Mouse (Mus musculus): ENCODE results near the gene Ap2a2. TPM values are rescaled to one million over a fixed set of nuclear protein-coding genes. Genes with fewer than 3 reads are reported as not detected.

The Ap2a2 gene
- polyA plus RNA-seq, 1 experiment = not detected

GRCm38 (mm10) chr7:141577801-141578200, 15.8 kb downstream of the Ap2a2 start:
- TF ChIP-seq GATA1 (IDR thresholded peaks at IDR 0.05; ENCODE audit: low read length) = no peak

GRCm38 (mm10) chr7:141578511-141578910, 16.5 kb downstream of the Ap2a2 start:
- no peak for TF ChIP-seq GATA1 (IDR thresholded peaks at IDR 0.05; ENCODE audit: low read length)

GRCm38 (mm10) chr7:141578943-141579342, 17.0 kb downstream of the Ap2a2 start:
- no peak for TF ChIP-seq GATA1 (IDR thresholded peaks at IDR 0.05; ENCODE audit: low read length)

GRCm38 (mm10) chr7:141581323-141581722, 19.4 kb downstream of the Ap2a2 start:
- TF ChIP-seq GATA1 (IDR thresholded peaks at IDR 0.05; ENCODE audit: low read length) = no peak

GRCm38 (mm10) chr7:141584048-141584841, 22.3 kb downstream of the Ap2a2 start:
- no peak for TF ChIP-seq GATA1 (IDR thresholded peaks at IDR 0.05; ENCODE audit: low read length)

- no peak for TF ChIP-seq GATA1 (IDR thresholded peaks at IDR 0.05; ENCODE audit: low read length)
Measured at GRCm38 (mm10) chr7:141585288-141585687, 23.3 kb downstream of the Ap2a2 start.

GRCm38 (mm10) chr7:141585881-141586280, 23.9 kb downstream of the Ap2a2 start:
- no peak for TF ChIP-seq GATA1 (IDR thresholded peaks at IDR 0.05; ENCODE audit: low read length)

GRCm38 (mm10) chr7:141588890-141589289, 26.9 kb downstream of the Ap2a2 start:
- no peak for TF ChIP-seq GATA1 (IDR thresholded peaks at IDR 0.05; ENCODE audit: low read length)

- no peak for TF ChIP-seq GATA1 (IDR thresholded peaks at IDR 0.05; ENCODE audit: low read length)
Measured at GRCm38 (mm10) chr7:141590959-141591358, 29.0 kb downstream of the Ap2a2 start.

GRCm38 (mm10) chr7:141592096-141592495, 30.1 kb downstream of the Ap2a2 start:
- no peak for TF ChIP-seq GATA1 (IDR thresholded peaks at IDR 0.05; ENCODE audit: low read length)

- TF ChIP-seq GATA1 (IDR thresholded peaks at IDR 0.05; ENCODE audit: low read length) = no peak
Measured at GRCm38 (mm10) chr7:141593056-141593455, 31.1 kb downstream of the Ap2a2 start.

- no peak for TF ChIP-seq GATA1 (IDR thresholded peaks at IDR 0.05; ENCODE audit: low read length)
Measured at GRCm38 (mm10) chr7:141596971-141597370, 35.0 kb downstream of the Ap2a2 start.

- no peak for TF ChIP-seq GATA1 (IDR thresholded peaks at IDR 0.05; ENCODE audit: low read length)
Measured at GRCm38 (mm10) chr7:141597563-141597962, 35.6 kb downstream of the Ap2a2 start.

GRCm38 (mm10) chr7:141607717-141608116, 45.7 kb downstream of the Ap2a2 start:
- TF ChIP-seq GATA1 (IDR thresholded peaks at IDR 0.05; ENCODE audit: low read length) = no peak

GRCm38 (mm10) chr7:141609719-141610514, 47.9 kb downstream of the Ap2a2 start:
- TF ChIP-seq GATA1 (IDR thresholded peaks at IDR 0.05; ENCODE audit: low read length) = no peak

GRCm38 (mm10) chr7:141611711-141612370, 49.9 kb downstream of the Ap2a2 start:
- no peak for TF ChIP-seq GATA1 (IDR thresholded peaks at IDR 0.05; ENCODE audit: low read length)

Data from G1E-ER4 (cell line).